Mouse (Mus musculus): ENCODE results near the gene Lmln.
"Not testable (repeated sequence)": the region's sequence is repeated elsewhere in the genome, so short reads cannot be mapped to it uniquely, and the experiment has no call there.

DNA sequence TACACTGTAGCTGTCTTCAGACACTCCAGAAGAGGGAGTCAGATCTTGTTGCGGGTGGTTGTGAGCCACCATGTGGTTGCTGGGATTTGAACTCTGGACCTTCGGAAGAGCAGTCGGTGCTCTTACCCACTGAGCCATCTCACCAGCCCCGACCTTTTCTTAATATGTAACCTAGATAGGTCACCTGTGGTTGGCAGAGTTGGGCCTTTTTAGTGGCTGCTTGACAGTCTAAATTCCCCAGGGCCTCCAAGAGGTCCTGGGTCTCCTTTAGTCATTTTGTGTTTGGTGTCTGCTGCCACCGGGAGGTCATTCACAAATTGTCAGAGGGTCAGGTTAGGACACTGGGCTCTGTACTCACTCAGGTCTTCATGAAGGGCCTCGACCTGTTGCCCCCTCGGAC lies 76.7 kb downstream of the Lmln start:
- not testable (repeated sequence) for TF ChIP-seq CTCF (IDR thresholded peaks at IDR 0.05; ENCODE audit: extremely low read depth, insufficient read depth, insufficient read length, insufficient replicate concordance); POLR2A (IDR thresholded peaks at IDR 0.05; ENCODE audit: low read depth, low read length)
